Mouse (Mus musculus): ENCODE data around the gene Bak1.
"Not testable (repeated sequence)": the region's sequence is repeated elsewhere in the genome, so short reads cannot be mapped to it uniquely, and the experiment has no call there.

Bak1 gene

GRCm38 (mm10) chr17:26979426-26979825 is 49.4 kb downstream of the Bak1 start:
- DNase-seq (ENCODE audit: low spot score in 2 of 2) = no peak

DNA sequence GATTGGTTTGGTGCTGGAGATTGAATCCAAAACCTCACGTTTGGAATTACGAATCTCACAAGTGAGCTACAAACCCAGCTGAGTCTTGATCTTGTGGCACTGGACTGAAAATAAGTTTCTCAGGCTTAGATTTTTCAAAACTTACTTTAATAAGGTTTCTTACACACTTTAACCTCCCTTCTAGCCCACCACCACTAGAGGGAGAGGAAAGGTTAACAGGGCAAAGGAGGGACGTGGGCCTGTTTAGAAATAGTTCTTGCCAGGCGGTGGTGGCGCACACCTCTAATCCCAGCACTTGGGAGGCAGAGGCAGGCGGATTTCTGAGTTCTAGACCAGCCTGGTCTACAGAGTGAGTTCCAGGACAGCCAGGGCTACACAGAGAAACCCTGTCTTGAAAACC is 51.5 kb downstream of the Bak1 start:
- not testable (repeated sequence) for DNase-seq (ENCODE audit: low spot score in 2 of 2)

GRCm38 (mm10) chr17:26975415-26975814 is 53.4 kb downstream of the Bak1 start:
- DNase-seq (ENCODE audit: low spot score in 2 of 2) = no peak

GRCm38 (mm10) chr17:26974547-26974946 is 54.3 kb downstream of the Bak1 start:
- DNase-seq (ENCODE audit: low spot score in 2 of 2) = no peak

GRCm38 (mm10) chr17:26972703-26973574 is 55.9 kb downstream of the Bak1 start, which contains the start of gene Zbtb9:
Gene Zbtb9 (plus strand): TSS chr17:26973167.
- peak; percentile 95 to 96 for DNase-seq (ENCODE audit: low spot score in 2 of 2)

DNA sequence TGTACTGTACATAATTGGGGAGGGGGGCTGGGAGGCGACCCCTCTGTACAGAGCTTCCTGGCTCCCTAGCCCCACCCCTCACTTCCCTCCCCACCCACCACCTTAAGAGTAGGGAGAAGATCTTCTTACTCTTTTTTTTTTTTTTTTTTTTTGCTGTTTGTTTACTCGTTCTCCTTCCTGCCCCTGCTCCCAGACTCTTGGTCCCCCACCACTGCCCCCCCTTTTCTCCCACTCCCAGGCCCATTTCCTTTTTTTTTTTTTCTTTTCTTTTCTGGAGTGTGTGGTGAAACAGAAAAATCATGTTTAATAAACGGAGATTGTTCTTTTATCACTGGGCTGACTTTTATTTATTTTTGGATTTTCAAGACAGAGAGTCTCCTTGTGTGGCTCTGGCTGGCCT is 56.7 kb downstream of the Bak1 start:
- no peak for DNase-seq (ENCODE audit: low spot score in 2 of 2)

DNA sequence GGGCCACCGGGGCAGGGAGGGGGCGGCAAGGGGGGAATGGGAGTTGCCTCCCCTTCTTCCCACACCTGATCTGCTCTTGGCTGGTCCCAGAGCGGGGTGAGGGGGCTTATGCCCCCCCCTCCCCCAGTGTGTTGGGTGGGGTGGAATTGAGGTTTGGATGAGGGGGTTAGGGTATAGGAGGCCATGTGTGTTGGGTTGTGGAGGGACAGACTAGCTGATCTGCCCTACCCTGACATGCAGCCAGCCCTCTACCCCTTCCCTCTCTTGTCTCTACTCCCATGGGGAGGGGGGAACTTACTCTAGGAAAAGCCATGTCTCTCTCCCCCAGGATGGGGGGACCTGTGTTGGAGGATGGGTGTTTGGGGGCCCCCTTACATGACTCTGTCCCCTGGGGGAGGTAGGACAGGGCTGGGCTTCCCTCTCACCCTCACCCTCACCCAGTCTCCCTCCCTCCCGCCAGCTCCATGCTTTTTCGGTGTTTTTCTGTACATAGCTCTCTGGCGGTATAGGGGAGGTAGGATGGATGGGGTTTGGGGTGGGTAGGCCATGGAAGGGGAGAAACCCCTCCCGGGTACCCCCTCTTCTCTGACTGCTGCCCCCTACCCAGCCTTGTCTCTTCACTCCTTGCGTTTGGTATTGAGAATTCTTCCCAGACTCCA is 57.4 kb downstream of the Bak1 start:
- no peak for DNase-seq (ENCODE audit: low spot score in 2 of 2)

DNA sequence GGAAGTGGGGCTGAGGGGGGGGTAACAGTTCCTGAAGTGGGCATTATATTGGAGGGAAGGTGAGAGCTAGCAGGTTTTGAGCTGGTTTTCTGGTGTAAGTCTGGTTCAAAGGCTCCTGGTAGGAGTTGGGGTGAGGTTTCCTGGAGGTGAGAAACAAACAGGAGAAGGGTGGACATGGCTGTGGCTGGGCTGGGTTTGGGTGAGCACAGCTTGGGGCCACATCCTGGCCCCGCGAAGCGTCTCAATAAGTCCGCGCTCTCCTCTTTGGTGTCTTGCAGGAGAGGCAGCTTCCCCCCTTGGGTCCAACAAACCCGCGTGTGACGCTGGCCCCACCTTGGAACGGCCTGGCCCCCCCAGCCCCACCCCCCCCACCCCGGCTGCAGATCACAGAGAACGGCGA is 58.6 kb downstream of the Bak1 start:
- DNase-seq (ENCODE audit: low spot score in 2 of 2) = no peak

Measured in heart, adult 9 months (tissue).